Mouse (Mus musculus) layer of hippocampus, adult 18-20 months (tissue): Measurements from ENCODE around the gene Armc6. TPM values are rescaled to one million over a fixed set of nuclear protein-coding genes. Genes with fewer than 3 reads are reported as not detected.

Source experiments
- DNase-seq, 2 experiments: peaks; one replicate each; pipeline ENCODE4 v3.0.0; 2022; ENCODE audit warnings: low spot score in 2 of 2
- long read RNA-seq: library from polyadenylated mRNA; stranded (forward); transcript quantifications from one replicate; pipeline ENCODE4 v2.0.0, GENCODE M21; 2021
- total RNA-seq, 2 experiments: library from RNA; stranded (reverse); gene quantifications; 2 replicates each; pipeline ENCODE4 v1.2.3; 2021

The Armc6 gene
- 10 to 100 TPM; 41.2 to 41.4 TPM for total RNA-seq
- long read RNA-seq, transcript Armc6-201 (8 exons, 2,263 nt) = major isoform, 18 of 45 reads
- long read RNA-seq, partial matches to known transcripts = 8 of 45 reads
- long read RNA-seq, other reads (novel, unspliced or antisense) = 18 of 45 reads

- DNase-seq = peak; percentile 94 to 97
Measured at GRCm38 (mm10) chr8:70234080-70234780, at the start of gene Armc6, which contains the start of gene Sugp2. Armc6 (minus strand) TSS chr8:70234466. Sugp2 (plus strand) TSS chr8:70234226.

- no peak for DNase-seq
Measured at GRCm38 (mm10) chr8:70283136-70284077, 49.1 kb upstream of the Armc6 start.

DNA sequence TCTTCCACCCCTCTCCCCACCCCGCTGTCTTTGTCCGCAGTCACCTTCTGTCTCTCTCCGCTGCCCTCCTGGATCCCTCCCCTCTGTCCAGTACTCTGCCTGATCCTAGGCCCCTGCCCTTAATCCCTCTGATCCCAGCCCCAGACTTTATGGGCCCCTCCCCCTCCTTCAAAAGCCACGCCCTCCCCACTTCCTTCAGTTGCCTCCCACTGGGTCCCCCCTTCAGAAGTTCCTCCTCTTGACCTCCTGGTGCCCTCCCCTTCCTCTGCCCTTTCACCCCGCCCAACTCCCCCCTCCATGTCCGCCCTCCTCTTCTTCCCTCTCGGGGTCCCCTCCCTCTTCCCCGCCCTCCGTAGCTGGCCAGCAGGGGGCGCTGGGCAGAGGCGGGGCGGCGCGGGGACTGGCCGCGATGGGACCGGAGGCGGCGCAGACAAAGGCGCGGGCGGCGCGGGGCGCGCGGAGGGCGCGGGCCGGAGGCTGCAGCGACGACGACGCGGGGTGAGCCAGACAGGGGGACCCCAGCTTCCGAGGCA is 48.4 kb upstream of the Armc6 start, which contains the start of gene Homer3:
TSS of gene Homer3 (plus strand) at position 225 of the 533 bp plus-strand sequence.
- DNase-seq = peak; percentile 67 to 82

- peak in 1 of 2 experiments; percentile 60 for DNase-seq
Measured at GRCm38 (mm10) chr8:70281001-70281400, 46.7 kb upstream of the Armc6 start.

- DNase-seq = no peak
Measured at GRCm38 (mm10) chr8:70279266-70279665, 45.0 kb upstream of the Armc6 start.

DNA sequence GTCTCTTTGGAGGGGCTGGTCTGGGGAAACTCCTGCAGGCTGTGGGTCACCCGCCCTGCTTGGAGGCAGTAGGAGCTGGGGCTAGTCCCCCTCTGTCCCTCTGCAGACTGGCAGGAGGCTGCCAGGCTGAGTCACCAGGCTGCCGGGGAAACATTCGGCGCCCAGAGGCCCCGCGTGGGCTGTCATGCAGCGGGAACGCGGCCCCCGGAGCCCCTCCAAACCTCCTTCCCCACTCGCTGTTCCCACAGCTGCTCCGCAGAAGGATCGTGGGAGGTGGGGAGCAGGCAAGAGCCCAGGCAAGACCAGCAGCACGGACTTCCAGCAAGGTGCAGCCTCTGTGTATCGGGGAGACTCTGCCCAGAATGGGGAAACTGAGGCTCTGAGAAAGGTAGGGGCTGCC is 43.9 kb upstream of the Armc6 start:
- peak; percentile 59 to 76 for DNase-seq

GRCm38 (mm10) chr8:70276476-70276875 is 42.2 kb upstream of the Armc6 start:
- DNase-seq = no peak

GRCm38 (mm10) chr8:70274350-70274749 is 40.1 kb upstream of the Armc6 start:
- DNase-seq = no peak

- DNase-seq = no peak
Measured at GRCm38 (mm10) chr8:70272949-70273348, 38.7 kb upstream of the Armc6 start.

- DNase-seq = peak in 1 of 2 experiments; percentile 44
Measured at GRCm38 (mm10) chr8:70268799-70269565, 34.7 kb upstream of the Armc6 start.

GRCm38 (mm10) chr8:70268311-70268710 is 34.0 kb upstream of the Armc6 start:
- no peak for DNase-seq

- DNase-seq = no peak
Measured at GRCm38 (mm10) chr8:70267674-70268073, 33.4 kb upstream of the Armc6 start.

GRCm38 (mm10) chr8:70259043-70259442 is 24.8 kb upstream of the Armc6 start:
- DNase-seq = no peak

DNA sequence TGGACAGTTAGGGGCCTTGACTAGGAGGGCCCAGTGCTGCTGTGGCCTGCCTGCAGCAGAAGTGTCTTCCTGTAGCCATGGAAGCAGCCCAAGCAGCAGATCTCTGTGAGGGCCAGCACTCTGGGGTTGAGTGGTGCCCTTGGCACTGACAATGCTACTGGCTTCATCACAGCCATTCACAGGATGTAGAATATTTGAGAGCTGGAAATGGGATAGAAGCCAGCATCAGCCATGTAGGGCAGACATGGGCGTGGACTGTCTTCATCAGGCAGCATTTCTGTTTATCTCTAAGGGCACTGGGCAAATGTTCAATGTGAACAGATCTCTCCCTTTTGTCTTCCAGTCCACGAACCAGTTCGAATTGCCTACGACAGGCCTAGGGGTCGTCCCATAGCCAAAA is 24.3 kb upstream of the Armc6 start:
- DNase-seq = no peak

DNA sequence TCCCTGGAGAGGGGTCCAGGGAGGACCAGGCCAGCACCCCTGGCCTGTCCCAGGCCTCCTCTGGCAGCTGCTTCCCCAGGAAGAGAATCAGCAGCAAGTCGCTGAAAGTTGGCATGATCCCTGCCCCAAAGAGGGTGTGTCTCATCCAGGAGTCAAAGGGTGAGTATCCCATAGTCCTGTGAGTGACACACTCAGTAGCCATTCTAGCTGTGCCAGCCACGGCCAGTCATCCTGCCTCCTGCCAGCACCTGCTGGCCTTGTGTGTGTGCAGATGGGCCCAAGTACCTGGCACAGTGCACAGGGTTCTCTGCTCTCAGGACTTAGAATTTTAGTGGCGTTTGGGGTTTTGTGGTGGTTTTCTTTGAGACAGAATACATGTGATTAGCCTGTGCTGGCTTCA is 23.2 kb upstream of the Armc6 start:
- DNase-seq = no peak

DNA sequence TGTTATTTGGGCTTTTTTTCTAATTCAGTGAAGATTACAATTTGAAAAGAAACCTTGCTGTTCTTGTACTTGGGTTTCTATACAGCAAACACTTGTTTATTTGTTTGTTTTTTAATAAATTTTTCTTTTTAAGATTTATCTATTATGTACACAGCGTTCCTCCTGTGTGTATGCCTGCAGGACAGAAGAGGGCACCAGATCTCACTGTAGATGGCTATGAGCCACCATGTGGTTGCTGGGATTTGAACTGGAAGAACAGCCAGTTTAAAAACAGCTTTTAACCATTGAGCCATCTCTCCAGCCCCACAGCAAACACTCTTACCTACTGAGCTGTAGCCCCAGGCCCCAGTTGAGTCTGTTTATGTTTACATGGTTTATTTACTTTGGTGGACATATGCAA is 20.4 kb upstream of the Armc6 start:
- DNase-seq = no peak

DNA sequence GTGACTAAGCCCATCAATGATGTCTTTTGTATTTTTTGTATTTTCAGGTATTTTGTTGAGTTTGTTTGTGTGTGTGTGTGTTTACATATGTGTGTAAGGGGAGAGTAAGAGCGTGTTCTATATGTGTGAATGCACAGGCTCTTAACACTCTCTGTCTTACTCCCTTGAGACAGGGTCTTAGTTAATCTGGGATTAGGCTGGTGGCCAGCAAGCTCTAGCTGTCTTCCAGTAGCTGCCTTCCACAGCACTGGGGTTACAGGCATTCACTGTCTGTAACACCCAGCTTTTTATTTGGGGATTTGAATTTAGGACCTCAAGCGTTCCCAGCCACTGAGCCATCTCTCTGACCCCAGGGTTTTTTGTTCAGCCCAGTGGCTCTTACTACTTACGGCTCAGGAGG is 13.6 kb upstream of the Armc6 start:
- no peak for DNase-seq

GRCm38 (mm10) chr8:70246622-70247021 is 12.4 kb upstream of the Armc6 start:
- no peak for DNase-seq

GRCm38 (mm10) chr8:70240642-70241041 is 6.4 kb upstream of the Armc6 start:
- DNase-seq = no peak

DNA sequence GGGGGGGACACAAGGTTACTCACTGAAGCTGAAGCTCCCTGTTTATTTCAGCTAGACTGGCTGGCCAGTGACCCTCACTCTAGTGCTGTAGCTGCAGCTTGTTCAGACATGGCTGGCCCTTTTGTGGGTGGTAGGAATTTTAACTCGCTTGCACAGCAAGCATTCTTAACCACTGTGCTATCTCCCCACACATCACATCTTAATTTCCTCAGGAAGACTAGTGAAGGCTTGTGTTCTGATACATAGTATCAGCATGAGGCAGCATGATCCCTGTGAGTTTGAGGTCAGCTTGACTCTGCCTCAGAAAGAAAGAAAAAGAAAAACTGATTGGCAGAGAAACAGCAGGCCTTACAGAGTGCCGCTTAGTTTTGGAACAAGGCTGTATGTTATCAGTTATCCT is 3.6 kb upstream of the Armc6 start:
- no peak for DNase-seq

- DNase-seq = no peak
Measured at GRCm38 (mm10) chr8:70234781-70235128, 489 bp upstream of the Armc6 start.
